Mouse (Mus musculus): ENCODE data around the gene Olfr584. TPM values are rescaled to one million over a fixed set of nuclear protein-coding genes. Genes with fewer than 3 reads are reported as not detected.

Olfr584 gene
- total RNA-seq (2012; rRNA removed): not detected in 2 replicates
- polyA plus RNA-seq (2012; ENCODE audit: insufficient read depth in 1 of 2, insufficient read length in 2 of 2, low read depth in 1 of 2, low replicate concordance in 2 of 2, missing spikeins in 1 of 2): not detected

DNA sequence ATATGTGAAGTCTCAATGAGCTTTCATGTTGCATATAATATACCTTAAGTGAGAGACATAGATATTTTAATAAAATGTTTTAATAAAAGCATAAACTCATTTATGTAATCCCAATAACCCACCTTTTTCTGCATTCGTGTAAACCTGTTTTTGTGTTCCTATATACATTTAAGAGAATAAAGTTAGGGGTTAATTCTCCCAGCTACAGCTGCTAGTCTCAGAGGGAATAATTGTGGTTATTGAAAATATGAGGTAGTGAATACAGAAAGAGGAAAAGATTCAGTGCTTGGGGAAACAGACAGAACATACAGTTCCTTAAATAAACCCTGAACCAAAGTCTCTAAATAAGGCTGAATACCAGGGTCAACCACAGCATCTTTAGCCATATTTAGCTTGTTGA lies at the start of gene Olfr584:
Gene Olfr584 (plus strand): TSS at position 301 of the 400 bp plus-strand sequence.
- TF ChIP-seq SIN3A (IDR thresholded peaks at IDR 0.05; ENCODE audit: low read length) (no peak), BHLHE40 (IDR thresholded peaks at IDR 0.05; ENCODE audit: borderline replicate concordance, low read depth, low read length) (no peak), UBTF (IDR thresholded peaks at IDR 0.05; ENCODE audit: borderline replicate concordance, insufficient read depth, low read depth, low read length) (no peak), ELF1 (IDR thresholded peaks at IDR 0.05; ENCODE audit: low read depth, low read length) (no peak), JUND (IDR thresholded peaks at IDR 0.05; ENCODE audit: low read depth, low read length) (no peak), POLR2A (IDR thresholded peaks at IDR 0.05; ENCODE audit: control insufficient read depth in 1 of 2, insufficient read depth in 1 of 2, low read depth in 1 of 2, low read length in 2 of 2, poor library complexity in 1 of 2) (no peak), ETS1 (IDR thresholded peaks at IDR 0.05; ENCODE audit: low read depth, low read length) (no peak), ZKSCAN1 (IDR thresholded peaks at IDR 0.05; ENCODE audit: low read depth, low read length) (no peak), CHD1 (IDR thresholded peaks at IDR 0.05; ENCODE audit: low read depth, low read length) (no peak), NELFE (IDR thresholded peaks at IDR 0.05; ENCODE audit: low read depth, low read length) (no peak), GATA1 (IDR thresholded peaks at IDR 0.05; ENCODE audit: low read depth, low read length) (no peak)
- Histone ChIP-seq H3K27me3 (ENCODE audit: control insufficient read depth in 1 of 2, insufficient read depth in 2 of 2, low read length in 2 of 2) (no peaks in the 10 kb centered on the region), H3K36me3 (ENCODE audit: control insufficient read depth in 1 of 2, insufficient read depth in 2 of 2, low read length in 2 of 2) (no peaks in the 10 kb centered on the region), H3K9ac (ENCODE audit: control insufficient read depth, low read depth, low read length, poor library complexity, severe bottlenecking) (no peak within 1 kb of the TSS), H3K79me2 (ENCODE audit: control insufficient read depth, insufficient read depth, low read length, poor library complexity) (no peaks in the 10 kb centered on the region), H3K9me3 (replicated peaks; ENCODE audit: insufficient read depth, low read length) (no peaks in the 10 kb centered on the region), H3K27ac (ENCODE audit: control insufficient read depth, low read depth, low read length) (no peak within 1 kb of the TSS), H3K4me1 (ENCODE audit: control insufficient read depth in 1 of 2, insufficient read depth in 2 of 2, low read length in 2 of 2) (no peaks in the 10 kb centered on the region), H3K4me3 (ENCODE audit: control insufficient read depth in 1 of 2, insufficient read depth in 1 of 2, low read depth in 2 of 2, low read length in 2 of 2) (no peak within 1 kb of the TSS)
- no peak for DNase-seq (ENCODE audit: low read depth, low spot score)

DNA sequence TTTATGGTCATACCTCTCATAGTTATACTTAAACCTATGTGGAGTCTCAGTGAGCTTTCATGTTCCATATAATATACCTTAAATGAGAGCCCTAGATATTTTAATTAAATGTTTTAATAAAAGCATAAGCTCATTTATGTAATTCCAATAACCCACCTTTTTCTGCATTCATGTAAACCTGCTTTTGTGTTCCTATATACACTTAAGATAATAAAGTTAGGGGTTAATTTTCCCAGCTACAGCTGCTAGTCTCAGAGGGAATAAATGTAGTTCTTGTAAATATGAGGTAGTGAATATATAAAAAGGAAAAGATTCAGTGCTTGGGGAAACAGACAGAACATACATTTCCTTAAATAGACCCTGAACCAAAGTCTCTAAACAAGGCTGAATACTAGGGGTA lies 44.0 kb upstream of the Olfr584 start, which contains the start of gene Olfr582:
Gene Olfr582 (plus strand): TSS at position 301 of the 400 bp plus-strand sequence.
- Histone ChIP-seq H3K27me3 (ENCODE audit: control insufficient read depth in 1 of 2, insufficient read depth in 2 of 2, low read length in 2 of 2) (no peaks in the 10 kb centered on the region), H3K9me3 (replicated peaks; ENCODE audit: insufficient read depth, low read length) (no peaks in the 10 kb centered on the region), H3K36me3 (ENCODE audit: control insufficient read depth in 1 of 2, insufficient read depth in 2 of 2, low read length in 2 of 2) (no peaks in the 10 kb centered on the region), H3K79me2 (ENCODE audit: control insufficient read depth, insufficient read depth, low read length, poor library complexity) (no peaks in the 10 kb centered on the region), H3K27ac (ENCODE audit: control insufficient read depth, low read depth, low read length) (no peak within 1 kb of the TSS), H3K9ac (ENCODE audit: control insufficient read depth, low read depth, low read length, poor library complexity, severe bottlenecking) (no peak within 1 kb of the TSS), H3K4me1 (ENCODE audit: control insufficient read depth in 1 of 2, insufficient read depth in 2 of 2, low read length in 2 of 2) (no peaks in the 10 kb centered on the region), H3K4me3 (ENCODE audit: control insufficient read depth in 1 of 2, insufficient read depth in 1 of 2, low read depth in 2 of 2, low read length in 2 of 2) (no peak within 1 kb of the TSS)
- TF ChIP-seq GATA1 (IDR thresholded peaks at IDR 0.05; ENCODE audit: low read depth, low read length) (no peak), TBP (IDR thresholded peaks at IDR 0.05; ENCODE audit: low read depth, low read length) (no peak), ETS1 (IDR thresholded peaks at IDR 0.05; ENCODE audit: low read depth, low read length) (no peak), ELF1 (IDR thresholded peaks at IDR 0.05; ENCODE audit: low read depth, low read length) (no peak), MAFK (IDR thresholded peaks at IDR 0.05; ENCODE audit: borderline replicate concordance, low read depth, low read length) (no peak), BHLHE40 (IDR thresholded peaks at IDR 0.05; ENCODE audit: borderline replicate concordance, low read depth, low read length) (no peak), UBTF (IDR thresholded peaks at IDR 0.05; ENCODE audit: borderline replicate concordance, insufficient read depth, low read depth, low read length) (no peak), USF2 (IDR thresholded peaks at IDR 0.05; ENCODE audit: borderline replicate concordance in 1 of 2, insufficient read depth in 1 of 2, low read depth in 1 of 2, low read length in 2 of 2) (no peak), SMC3 (IDR thresholded peaks at IDR 0.05; ENCODE audit: low read depth, low read length) (no peak), EP300 (IDR thresholded peaks at IDR 0.05; ENCODE audit: low read depth in 1 of 2, low read length in 2 of 2) (no peak), SIN3A (IDR thresholded peaks at IDR 0.05; ENCODE audit: low read length) (no peak), MXI1 (IDR thresholded peaks at IDR 0.05; ENCODE audit: low read depth, low read length) (no peak), ZC3H11A (IDR thresholded peaks at IDR 0.05; ENCODE audit: low read depth, low read length) (no peak), POLR2A (IDR thresholded peaks at IDR 0.05; ENCODE audit: control insufficient read depth in 1 of 2, insufficient read depth in 1 of 2, low read depth in 1 of 2, low read length in 2 of 2, poor library complexity in 1 of 2) (no peak), NELFE (IDR thresholded peaks at IDR 0.05; ENCODE audit: low read depth, low read length) (no peak), ZKSCAN1 (IDR thresholded peaks at IDR 0.05; ENCODE audit: low read depth, low read length) (no peak), HCFC1 (IDR thresholded peaks at IDR 0.05; ENCODE audit: low read depth, low read length) (no peak), GABPA (IDR thresholded peaks at IDR 0.05; ENCODE audit: low read depth, low read length) (no peak), JUND (IDR thresholded peaks at IDR 0.05; ENCODE audit: low read depth, low read length) (no peak), NRF1 (IDR thresholded peaks at IDR 0.05; ENCODE audit: insufficient read depth, low read depth, low read length, poor library complexity, severe bottlenecking) (no peak)
- no peak for DNase-seq (ENCODE audit: low read depth, low spot score)

Measured in MEL (cell line).